Mouse (Mus musculus) ZHBTc4 (cell line): ENCODE measurements at regions not wholly inside any gene's neighbourhood (a gene's known extent, or its start where the extent isn't known, plus 50 kb on each side); places are given as distances from the start of the nearest gene placed in this dataset.

Source experiments
- DNase-seq: peaks from one replicate; pipeline ENCODE4 v3.0.0-alpha.2; 2011; ENCODE audit warnings: low read depth, low spot score

DNA sequence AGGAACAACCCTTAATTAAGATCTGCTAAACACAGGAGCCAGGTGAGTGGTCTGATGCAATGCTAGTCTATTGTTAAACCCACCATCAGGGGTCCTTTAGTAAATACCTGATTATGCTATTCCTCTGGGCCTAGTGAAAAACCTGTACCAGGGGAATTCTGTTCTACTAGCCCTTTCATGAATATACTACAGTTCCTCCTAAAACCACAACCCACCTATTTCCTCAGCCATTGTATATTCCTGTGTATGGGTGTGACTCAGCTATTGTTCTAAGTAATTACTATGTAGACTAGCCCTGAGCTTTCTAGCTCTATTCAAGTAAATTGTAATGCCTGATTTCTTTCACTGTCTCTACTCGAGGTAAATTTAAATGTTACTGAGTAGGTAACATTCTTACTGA, 57.0 kb upstream of the Egfem1 start:
- peak; percentile 75 for DNase-seq

DNA sequence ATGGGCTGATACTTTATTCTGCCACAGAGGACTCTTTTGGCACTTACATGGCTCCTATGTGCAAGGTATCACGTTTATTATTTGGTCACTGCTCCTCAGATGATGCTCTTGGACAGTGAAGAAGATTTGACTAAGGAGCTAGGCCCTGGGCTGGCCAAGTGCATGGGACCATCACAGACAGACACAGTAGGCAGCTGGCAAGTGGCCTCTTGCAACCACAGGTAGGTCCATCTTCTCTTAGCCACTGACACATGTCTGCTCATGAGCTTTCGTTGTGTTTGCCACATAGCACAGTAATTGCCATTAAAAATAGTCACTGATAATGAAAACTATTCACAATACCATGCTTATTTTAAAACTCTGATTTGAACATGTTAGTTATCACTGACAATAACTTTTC, 54.1 kb upstream of the Egfem1 start:
- DNase-seq: no peak

DNA sequence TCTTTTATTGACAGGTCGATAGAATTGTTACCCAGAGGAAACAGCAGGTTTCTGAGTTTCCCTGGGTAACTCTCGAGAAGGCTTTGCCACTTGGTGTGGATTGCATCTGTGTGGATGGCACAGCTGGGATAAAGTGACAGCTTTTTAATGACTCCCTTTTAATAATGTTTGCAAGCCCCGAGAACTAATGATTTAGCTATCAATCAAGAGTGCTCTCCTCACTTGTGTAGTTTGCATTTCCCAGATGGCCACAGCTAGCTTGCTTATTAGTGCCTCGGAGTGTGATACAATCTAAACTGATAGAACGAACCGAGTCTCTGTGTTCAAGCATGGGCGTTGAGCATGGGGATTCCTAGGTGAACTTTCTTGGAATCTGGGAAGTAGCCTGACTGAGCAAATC, 51.0 kb upstream of the Egfem1 start:
- no peak for DNase-seq

DNA sequence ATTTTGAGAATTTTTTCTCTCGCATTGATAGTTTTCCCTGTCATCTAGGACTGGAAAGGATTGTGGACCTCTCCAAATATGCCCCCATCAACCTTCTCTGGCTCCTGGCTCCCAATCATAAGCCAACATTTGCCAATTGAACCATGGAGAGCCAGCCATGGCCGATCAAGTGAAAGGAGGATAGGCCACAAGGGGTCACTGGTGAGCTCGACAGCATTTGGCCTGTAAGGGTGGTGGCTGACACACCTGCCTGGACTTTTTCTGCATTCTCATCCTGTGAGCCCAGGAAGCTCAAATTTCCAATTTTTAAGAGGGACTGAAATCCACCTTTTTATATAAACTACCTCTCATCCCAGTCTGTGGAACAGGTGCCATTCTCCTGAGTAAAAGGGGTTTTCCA, 50.0 kb upstream of the Egfem1 start:
- DNase-seq: peak; percentile 74
